Mouse (Mus musculus): ENCODE data around the gene Ptpn6.

Gene Ptpn6

GRCm38 (mm10) chr6:124755831-124756595 lies 17.5 kb upstream of the Ptpn6 start, which contains the start of the genes Gm45234 and Atn1:
Gene Gm45234 (minus strand): TSS chr6:124756021.
Gene Atn1 (minus strand): TSS chr6:124756524.
- no peak for DNase-seq (ENCODE audit: low spot score in 2 of 2)

DNA sequence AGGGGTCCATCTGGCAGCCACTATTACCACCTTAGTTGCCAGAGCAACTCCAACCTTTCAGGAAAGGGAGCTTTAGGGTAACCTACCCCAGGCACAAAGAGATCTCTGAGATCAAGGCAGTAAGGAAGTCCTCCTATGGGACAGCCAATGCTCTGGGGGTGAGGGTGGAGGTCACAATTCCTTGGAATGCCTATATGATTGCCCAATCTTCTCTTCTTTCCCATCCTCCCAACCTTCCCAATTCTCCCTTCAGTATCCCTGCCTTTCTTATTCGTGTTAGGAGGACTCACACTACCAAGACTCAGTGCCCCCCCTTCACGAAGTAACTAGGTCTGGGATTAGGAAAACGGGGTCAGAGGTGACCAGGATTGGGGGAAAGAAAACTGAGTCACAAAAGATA lies 16.8 kb upstream of the Ptpn6 start:
- DNase-seq (ENCODE audit: low spot score in 2 of 2): no peak

GRCm38 (mm10) chr6:124753861-124754260 lies 15.3 kb upstream of the Ptpn6 start:
- no peak for DNase-seq (ENCODE audit: low spot score in 2 of 2)

- no peak for DNase-seq (ENCODE audit: low spot score in 2 of 2)
Observed at GRCm38 (mm10) chr6:124750405-124750804, 11.9 kb upstream of the Ptpn6 start.

- DNase-seq (ENCODE audit: low spot score in 2 of 2): no peak
Observed at GRCm38 (mm10) chr6:124746654-124747632, 8.4 kb upstream of the Ptpn6 start.

GRCm38 (mm10) chr6:124746296-124746605 lies 7.7 kb upstream of the Ptpn6 start:
- no peak for DNase-seq (ENCODE audit: low spot score in 2 of 2)

- DNase-seq (ENCODE audit: low spot score in 2 of 2): peak; percentile 92 to 93
Observed at GRCm38 (mm10) chr6:124745490-124746295, 7.2 kb upstream of the Ptpn6 start.

DNA sequence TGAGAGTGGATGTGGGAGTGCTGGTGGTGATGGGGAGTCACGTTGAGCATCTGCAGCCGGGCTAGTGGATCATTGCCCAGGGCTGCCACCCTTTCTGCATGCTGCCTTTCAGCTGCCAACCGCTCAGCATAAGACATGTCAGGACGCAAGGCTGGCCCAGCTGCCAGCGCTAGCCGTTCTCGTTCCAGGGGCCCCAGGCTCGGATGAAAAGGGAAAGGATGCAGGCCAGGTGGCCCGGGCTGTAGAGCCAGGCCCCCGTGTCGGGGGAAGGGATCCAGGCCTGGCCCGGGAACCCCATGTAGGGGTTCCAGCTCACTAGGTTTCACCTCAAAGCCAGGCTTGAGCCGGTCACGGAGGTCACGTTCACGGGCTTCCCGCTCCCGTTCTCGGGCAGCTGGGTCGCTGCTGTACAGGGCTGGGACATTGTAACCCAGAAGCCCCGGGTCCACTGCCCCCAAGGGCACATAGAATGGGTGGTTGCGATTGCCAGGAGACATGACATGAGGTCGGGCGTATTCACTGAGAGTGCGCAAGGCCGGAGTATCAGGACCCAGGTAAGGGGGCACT lies 6.3 kb upstream of the Ptpn6 start:
- DNase-seq (ENCODE audit: low spot score in 2 of 2): no peak

GRCm38 (mm10) chr6:124743647-124744046 lies 5.1 kb upstream of the Ptpn6 start:
- DNase-seq (ENCODE audit: low spot score in 2 of 2): no peak

DNA sequence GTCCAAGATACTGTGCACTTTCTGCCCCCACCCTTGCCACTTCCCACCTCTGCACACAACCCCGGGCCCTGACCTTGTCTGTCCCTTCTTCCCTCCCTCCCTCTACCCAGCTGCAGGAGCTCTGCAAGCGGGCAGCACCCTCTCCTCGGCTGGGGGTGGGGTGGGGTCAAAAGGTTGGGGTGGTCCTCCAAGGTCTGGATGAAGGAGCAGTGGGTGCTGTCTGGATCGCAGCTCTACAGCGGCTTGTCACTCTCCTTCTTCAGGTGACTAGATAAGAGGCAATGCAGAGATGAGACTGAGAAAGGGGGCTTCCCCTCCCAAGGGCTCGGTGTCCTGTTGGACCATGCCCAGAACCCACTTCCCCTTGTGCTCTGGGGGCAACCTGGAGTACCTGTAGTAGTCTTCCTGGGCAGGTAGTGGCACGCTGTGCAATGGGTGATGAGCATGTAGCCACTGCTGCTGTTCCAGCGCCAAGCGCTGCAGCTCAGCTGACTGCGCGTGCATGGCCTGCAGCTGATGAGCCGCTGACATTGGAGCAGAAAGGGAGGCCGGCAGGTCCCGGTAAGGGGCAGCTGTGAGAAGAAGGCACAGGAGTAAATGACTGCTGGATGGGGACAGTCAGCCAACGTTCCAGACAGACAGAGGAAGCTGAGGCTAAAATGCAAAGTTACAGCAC lies 4.5 kb upstream of the Ptpn6 start:
- DNase-seq (ENCODE audit: low spot score in 2 of 2): no peak

DNA sequence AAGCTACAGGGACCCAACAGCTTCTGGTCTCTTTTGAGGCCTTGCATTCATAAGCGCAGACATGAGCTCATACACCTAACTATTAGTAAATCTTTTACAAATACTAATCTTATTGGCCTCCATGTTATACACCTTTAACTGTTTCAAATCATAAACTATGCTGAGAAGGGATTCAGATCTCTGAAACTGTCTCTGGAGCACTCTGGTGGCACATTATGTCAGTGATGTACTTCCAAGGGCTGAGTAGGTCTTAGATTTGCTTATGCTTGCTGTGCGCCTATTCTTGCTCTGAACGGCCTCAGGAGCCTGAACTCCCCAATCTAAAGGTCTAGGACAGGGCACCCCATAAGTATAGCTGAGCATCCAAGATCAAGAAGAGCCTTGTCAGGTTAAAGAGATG lies 3.3 kb upstream of the Ptpn6 start:
- no peak for DNase-seq (ENCODE audit: low spot score in 2 of 2)

DNA sequence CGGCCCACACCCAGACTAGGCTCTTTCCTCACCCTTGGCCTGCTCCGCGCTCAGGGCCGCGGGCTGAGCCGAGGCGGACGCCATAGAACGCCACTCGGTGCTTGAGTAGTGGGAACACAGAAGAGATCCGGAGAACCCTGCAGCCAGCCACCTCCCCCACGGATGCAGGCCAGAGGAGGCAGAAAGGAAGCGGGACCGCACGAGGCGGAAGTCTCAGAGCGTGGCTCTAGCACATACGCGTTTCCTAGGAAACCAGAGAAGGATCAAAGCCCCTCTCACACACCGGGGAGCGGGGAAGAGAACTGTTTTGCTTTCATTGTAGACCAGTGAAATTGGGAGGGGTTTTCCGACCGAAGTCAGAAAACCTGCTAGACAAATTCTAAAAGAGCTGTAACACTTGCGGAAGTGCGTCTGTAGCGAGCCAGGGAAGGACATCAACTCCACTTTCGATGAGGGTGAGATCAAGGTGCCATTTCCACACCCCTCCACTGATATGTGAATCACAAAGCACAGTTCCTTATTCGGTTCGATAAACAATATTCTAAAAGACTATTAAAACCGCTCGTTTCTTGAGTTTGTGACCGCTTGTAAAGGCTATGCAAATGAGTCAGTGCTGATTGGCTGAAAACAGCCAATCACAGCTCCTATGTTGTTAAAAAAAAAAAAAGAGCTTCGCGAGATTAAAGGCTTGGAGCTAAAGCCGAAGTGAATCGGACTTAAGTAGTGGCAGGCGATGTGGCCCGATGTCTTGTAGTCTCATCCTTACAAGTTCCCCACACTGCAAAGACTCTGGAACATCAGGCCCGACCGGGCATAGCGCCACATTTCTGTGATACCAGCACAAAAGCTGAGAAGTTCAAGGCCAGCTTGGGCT lies 2.6 kb upstream of the Ptpn6 start, which contains the start of gene Grcc10:
Gene Grcc10 (minus strand): TSS at position 487 of the 874 bp plus-strand sequence.
- DNase-seq (ENCODE audit: low spot score in 2 of 2): peak; percentile 89 to 92

DNA sequence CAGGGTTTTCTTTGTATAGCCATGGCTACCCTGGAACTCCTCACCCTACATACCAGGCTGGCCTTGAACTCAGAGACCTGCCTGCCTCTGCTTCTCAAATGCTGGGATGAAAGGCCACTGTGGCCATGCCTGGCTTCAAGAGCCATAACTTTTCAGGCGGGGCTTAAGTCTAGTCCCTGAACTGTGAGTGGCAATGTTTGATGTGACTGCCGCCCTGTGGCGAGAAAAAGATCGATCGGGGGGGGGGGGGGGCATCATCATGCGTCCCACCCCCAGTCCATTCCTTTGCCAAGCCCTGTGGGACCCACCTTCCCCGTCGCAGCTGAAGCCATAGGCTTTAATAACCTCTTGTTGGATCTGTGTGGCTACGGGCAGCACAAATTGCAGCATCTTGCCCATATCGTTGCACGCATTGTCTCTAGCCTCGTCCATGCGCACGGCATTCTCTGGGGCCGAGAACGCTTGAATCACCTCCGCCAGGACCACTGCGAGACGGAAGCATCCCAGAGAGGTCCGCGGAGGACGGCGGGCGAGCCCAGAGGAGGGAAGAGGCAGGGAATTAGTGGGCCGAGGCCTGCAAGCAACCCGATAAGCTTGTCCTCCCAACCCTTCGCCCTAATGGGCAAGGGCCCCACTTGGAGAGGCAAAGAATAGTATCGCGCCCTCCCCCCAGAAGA lies 1.8 kb upstream of the Ptpn6 start:
- DNase-seq (ENCODE audit: low spot score in 2 of 2): peak; percentile 62 to 76

GRCm38 (mm10) chr6:124739231-124739796 lies 800 bp upstream of the Ptpn6 start:
- DNase-seq (ENCODE audit: low spot score in 2 of 2): no peak

- peak in 1 of 2 experiments; percentile 52 for DNase-seq (ENCODE audit: low spot score in 2 of 2)
Observed at GRCm38 (mm10) chr6:124737040-124737439, 1.5 kb downstream of the Ptpn6 start.

GRCm38 (mm10) chr6:124734417-124734816 lies 4.1 kb downstream of the Ptpn6 start:
- no peak for DNase-seq (ENCODE audit: low spot score in 2 of 2)

DNA sequence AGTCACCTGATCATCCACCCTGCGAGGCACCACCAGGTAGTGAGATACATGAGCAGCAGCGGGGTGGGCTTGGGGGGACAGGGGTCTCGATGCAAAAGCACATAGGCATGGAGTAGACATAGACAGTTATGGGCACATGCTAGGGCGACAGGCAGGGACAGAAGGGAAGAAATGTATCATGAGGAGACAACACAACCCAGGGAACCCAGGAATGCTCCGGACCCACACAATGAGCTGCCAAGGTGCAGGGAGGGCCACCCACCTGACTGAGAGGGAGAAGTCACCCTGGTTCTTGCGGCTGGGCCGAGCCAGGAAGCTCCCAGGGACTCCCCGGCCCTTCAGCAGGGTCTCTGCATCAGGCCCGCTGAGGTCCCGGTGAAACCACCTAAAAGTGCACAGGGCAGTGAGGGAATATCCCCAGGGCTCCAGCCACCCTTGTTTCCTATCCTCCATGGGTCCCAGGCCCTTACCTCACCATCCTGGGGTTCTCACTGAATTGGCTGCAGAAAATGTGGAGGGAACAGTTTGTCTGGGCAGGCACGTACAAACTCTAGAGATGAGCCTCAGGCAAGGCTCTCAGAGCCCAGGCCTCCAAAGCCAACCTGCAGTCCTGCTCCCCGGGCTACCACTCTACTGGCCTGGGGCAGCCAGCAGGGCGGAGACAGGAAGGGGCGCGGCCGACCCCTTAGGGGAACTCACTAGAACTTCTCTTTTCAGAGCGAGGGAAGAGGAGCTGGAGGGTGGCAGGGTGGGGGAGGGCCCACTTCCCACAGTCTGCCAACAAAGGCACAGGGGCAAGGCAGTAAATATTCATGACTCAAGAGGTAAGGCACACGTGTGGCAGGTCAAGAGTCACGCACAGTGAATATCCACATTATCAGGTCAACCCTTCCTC lies 5.8 kb downstream of the Ptpn6 start:
- no peak for DNase-seq (ENCODE audit: low spot score in 2 of 2)

DNA sequence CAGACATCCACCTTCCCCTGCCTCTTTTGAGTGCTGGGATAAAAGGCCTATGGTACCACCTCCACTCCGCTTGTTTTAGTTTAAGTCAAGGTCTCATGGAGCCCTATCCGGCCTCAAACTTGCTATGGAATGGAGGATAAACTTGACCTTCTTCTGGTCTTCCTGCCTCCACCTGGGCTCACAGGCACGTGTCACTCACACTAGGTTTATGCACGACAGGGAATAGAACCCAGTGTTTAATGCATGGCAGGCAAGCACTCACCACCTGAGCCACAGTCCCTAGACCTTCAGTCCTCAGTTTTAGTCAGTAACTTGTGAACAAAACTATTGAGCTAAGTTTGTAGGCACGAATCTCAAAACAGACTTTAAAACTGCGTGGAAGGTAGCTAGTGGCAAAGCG lies 7.5 kb downstream of the Ptpn6 start:
- no peak for DNase-seq (ENCODE audit: low spot score in 2 of 2)
